Mouse (Mus musculus) liver, adult (tissue): Measurements from ENCODE around the gene Traf4.

Experiments used
- GATA4 ChIP-seq: IDR thresholded peaks from 2 replicates; pipeline ENCODE4 v1.6.1; 2014; ENCODE audit warnings: mild to moderate bottlenecking, low read length; ENCODE audit not compliant: insufficient replicate concordance

Gene Traf4

GRCm38 (mm10) chr11:78188331-78189233 is 23.2 kb upstream of the Traf4 start, which contains the start of gene Rab34:
Rab34 (plus strand) TSS chr11:78188430.
- TF ChIP-seq GATA4: no peak

DNA sequence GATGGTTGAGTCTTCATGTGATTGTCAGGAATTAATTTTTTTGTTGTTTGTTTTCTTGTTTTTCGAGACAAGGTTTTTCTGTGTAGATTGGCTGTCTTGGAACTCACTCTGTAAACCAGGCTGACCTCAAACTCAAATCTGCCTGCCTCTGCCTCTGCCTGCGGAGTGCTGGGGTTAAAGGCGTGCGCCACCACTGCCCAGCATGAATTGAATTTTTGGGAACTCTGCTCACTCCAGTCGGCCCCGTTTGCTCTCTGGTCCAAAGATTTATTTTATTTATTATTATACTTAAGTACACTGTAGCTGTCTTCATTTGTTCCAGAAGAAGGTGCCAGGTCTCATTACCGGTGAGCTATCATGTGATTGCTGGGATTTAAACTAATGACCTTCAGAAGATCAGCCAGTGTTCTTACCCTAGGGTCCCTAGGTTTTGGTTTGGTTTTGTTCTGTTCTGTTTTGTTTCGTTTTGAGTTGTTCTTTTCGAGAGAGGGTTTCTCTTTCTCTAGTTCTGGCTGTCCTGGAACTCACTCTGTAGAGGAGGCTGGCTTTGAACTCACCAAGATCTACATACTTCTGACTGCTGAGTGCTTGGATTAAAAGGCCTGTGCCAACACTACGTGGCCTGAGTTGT is 18.6 kb upstream of the Traf4 start:
- no peak for TF ChIP-seq GATA4

DNA sequence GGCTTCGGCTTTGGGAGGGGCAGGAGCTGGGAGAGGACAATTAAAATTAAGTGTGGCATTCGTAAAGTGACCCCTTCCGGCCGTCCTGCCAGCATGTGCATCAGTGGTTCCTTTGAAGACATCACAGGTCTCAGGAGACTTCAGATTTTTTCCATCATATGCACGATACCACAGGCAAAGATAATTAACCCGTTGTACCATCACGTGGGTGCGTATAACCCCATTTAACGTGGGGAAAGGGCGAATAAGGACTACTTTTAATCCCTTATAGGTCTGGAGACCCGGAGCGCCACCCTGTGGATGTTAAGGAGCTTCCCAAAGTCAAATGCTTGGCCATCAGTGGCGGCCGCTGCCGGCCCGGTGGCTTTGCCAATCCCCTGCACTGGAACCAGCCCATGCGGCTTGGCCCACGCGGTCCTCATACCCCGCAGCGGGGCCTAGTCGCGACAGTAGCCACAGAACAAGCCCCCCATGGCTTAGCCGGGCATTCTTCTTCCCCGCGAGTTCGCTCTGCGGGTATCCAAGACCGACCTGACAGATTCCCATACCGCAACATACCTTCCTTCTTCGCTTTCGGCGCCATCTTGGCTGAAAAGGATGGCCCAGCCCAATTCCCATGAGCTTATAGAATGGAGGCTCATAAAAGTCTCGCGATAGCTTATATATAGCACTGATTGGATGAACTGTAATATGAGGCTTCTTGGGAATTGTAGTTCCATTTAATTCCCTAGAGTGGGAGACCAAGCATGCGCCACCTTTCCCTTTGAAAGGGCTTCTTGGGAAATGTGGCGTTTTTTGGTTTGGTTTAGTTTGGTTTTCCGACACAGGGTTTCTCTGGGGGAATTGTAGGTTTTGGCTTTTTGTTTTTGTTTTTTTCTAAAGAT is 17.8 kb upstream of the Traf4 start, which contains the start of gene Rpl23a:
Rpl23a (minus strand) TSS at position 624 of the 884 bp plus-strand sequence.
- no peak for TF ChIP-seq GATA4

GRCm38 (mm10) chr11:78182450-78182849 is 17.1 kb upstream of the Traf4 start:
- TF ChIP-seq GATA4: no peak

DNA sequence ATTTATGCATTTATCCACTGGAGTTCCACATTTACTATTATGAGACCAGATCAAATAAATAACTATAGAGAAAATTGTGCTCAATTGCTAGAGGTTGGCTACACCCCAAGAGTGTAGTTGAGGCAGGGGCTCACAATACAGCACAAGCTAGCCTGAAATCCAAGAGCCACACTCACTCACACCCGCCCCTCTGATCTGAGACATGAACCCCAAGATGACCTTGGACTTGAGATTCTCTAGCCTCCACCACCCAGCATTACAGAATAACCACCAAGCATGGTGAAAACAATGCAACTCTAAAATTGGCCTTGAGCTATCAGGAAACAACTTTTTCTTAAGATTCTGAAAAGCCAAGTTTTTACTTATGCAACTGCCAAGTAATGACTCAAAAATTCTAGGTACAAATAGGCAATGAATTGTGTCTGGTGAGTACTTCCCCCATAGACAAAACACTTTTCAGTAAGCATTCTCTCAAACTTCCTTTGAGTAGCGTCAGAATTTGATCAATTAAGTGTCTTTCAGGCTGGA is 16.5 kb upstream of the Traf4 start:
- no peak for TF ChIP-seq GATA4

DNA sequence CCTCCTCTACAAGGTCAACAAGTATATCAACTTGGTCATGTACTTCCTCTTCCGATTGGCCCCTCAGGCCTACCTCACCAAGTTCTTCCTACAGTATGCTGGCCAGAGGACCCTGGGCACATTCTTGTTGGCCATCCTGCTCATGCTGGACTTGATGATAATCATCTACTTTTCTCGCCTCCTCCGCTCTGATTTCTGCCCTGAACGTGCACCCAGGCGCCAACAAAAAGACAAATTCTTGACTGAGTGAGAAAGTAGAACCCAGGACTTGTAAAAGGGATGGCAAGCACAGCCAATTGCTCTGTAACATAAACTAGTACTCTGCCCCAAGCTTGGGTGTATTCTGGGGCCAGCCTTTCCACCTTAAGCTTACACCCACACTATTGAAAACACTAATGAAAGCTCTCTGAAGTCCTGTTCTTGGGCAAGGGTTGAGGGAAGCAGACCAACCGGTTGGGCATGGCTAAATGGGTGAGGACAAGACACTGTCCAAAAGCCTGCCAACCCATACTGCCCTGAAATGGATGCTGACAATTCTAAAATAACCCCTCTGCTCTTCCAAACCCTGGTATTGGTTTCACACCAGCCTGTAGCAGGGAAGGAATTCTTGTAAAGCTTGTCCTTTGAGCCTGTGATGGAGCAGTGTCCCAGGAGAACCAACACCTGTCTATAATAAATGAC is 14.8 kb upstream of the Traf4 start:
- no peak for TF ChIP-seq GATA4

- TF ChIP-seq GATA4: no peak
Observed at GRCm38 (mm10) chr11:78179438-78179999, 14.1 kb upstream of the Traf4 start.

GRCm38 (mm10) chr11:78178859-78179437 is 13.6 kb upstream of the Traf4 start:
- TF ChIP-seq GATA4: no peak

DNA sequence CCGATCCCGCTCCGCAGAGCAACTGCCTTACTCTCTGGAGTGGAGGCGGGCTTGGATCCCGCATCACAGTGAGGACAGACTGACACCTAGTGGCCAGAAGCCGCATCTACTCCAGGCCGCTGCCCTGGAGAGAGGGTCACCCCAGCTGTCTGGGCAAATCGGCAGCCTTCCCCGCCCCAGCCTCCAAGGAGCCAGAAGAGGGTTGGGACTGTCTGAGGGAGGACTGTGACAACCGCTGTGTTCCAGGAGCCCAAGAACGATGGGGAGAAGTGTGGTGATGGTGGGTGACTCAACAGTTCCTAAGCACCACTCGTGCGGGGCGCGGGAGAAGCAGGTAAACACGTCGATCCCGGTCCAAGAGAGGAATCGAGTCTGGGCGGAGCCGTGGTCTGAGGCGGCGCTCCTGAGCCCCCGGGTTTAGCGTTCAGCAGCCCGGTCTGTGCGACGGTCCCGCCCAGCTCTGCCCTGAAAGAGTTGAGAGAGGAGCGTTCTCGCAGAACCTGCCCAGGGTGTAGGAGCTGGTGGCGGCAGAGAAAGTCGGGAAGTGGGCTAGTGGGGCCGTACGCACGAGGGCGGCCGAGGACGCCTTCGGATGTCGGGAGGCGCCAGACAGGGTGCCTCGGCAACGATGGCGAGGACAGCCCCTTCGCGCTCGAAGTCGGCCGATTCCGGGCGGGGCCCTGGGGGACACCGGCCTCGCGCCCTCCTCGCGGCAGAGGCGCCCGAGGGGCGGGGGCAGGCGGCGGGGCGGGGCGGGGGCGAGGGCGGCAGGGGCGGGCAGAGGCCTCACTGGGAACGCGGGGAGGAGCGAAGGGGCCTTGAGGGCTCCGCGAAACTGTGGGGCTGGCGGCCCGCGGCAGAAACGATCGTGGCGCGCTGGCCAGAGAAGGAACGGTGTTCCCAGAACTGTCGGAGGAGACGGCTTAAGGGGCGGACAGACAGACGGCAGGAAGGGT is 12.8 kb upstream of the Traf4 start:
- no peak for TF ChIP-seq GATA4

GRCm38 (mm10) chr11:78177437-78177836 is 12.0 kb upstream of the Traf4 start:
- no peak for TF ChIP-seq GATA4

- no peak; the same call in 1 of the 2 replicates for TF ChIP-seq GATA4
Observed at GRCm38 (mm10) chr11:78176905-78177331, 11.5 kb upstream of the Traf4 start.

DNA sequence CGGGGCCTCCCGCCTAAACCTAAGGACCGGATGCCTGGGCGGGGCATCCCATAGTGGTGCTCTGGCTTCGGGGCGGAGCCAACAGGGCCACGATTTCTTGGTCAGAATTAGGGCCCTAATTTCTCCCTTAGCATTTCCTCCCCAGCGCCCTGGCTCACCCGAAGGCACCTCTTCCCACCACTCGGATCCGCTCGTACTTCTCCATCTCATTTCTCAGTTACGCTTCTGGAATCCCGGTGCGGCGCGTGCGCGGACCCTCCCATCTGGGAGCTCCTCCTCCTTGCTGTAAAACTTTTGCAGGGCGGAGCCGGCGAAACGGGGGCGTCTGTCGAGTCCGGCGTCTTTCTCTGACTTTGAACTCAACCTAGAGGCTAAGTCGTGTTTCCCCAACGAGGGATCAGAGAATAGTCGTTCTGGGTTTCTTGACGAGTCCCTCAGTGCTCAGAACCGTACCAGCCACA is 11.0 kb upstream of the Traf4 start, which contains the start of the genes Nek8 and Tlcd1:
Nek8 (minus strand) TSS at position 274 of the 461 bp plus-strand sequence.
Tlcd1 (plus strand) TSS at position 310 of the 461 bp plus-strand sequence.
- TF ChIP-seq GATA4: no peak
